Comparison of ENCODE assay signal across 7 mouse cellular contexts in genomic region chr5:146941939-146942338, GRCm38 (mm10). TPM values are rescaled to one million over a fixed set of nuclear protein-coding genes. Genes with fewer than 3 reads are reported as not detected.
DNase-seq lines count a peak whose midpoint lies in the region; ATAC-seq and TF ChIP-seq lines count a peak whose summit lies in the region.
"Not testable (repeated sequence)": the region's sequence is repeated elsewhere in the genome, so short reads cannot be mapped to it uniquely, and the experiment has no call there.

No protein-coding gene starts in this region.

- not testable (repeated sequence) for TF ChIP-seq POLR2A in brain, embryonic 14.5 days (IDR thresholded peaks at IDR 0.05; ENCODE audit: borderline replicate concordance, extremely low read depth, insufficient read depth, insufficient read length, poor library complexity, severe bottlenecking)

- H3K4me3 ChIP-seq in embryonic facial prominence, embryonic 11.5 days (ENCODE audit: low read depth, low read length); forebrain, postnatal 0 days (ENCODE audit: low read depth, low read length); hindbrain, embryonic 11.5 days (ENCODE audit: low read depth, low read length): not testable (repeated sequence)

- TF ChIP-seq CTCF in brain, embryonic 14.5 days (IDR thresholded peaks at IDR 0.05; ENCODE audit: borderline replicate concordance, extremely low read depth, insufficient read depth, insufficient read length); forebrain, postnatal 0 days (IDR thresholded peaks at IDR 0.05; ENCODE audit: low read depth): not testable (repeated sequence)

- ATAC-seq in embryonic facial prominence, embryonic 11.5 days (replicated peaks; ENCODE audit: insufficient number of reproducible peaks, low FRiP score, low TSS enrichment, low read depth); forebrain, postnatal 0 days; hindbrain, embryonic 11.5 days (ENCODE audit: low FRiP score): not testable (repeated sequence)
- ATAC-seq in inflammation-experienced regulatory T-cells, adult 6 months, result peak; percentile 25

- not testable (repeated sequence) for H3K27me3 ChIP-seq in embryonic facial prominence, embryonic 11.5 days (ENCODE audit: control insufficient read depth, insufficient read depth, low read length); forebrain, postnatal 0 days (ENCODE audit: insufficient read depth, low read length); hindbrain, embryonic 11.5 days (ENCODE audit: control insufficient read depth, insufficient read depth, low read length)

- not testable (repeated sequence) for H3K4me1 ChIP-seq in embryonic facial prominence, embryonic 11.5 days (ENCODE audit: control insufficient read depth, insufficient read depth, low read length); forebrain, postnatal 0 days (ENCODE audit: insufficient read depth); hindbrain, embryonic 11.5 days (replicated peaks; ENCODE audit: control insufficient read depth, insufficient read depth, low read length)

- H3K4me2 ChIP-seq in embryonic facial prominence, embryonic 11.5 days (ENCODE audit: low read depth, low read length); forebrain, postnatal 0 days (ENCODE audit: low read depth); hindbrain, embryonic 11.5 days (replicated peaks; ENCODE audit: low read depth, low read length): not testable (repeated sequence)

- 25% methylated on average over 2 of the region's 2 CpGs for WGBS in embryonic facial prominence, embryonic 11.5 days
- 73% methylated on average over 2 of the region's 2 CpGs for WGBS in forebrain, postnatal 0 days
- 44% methylated on average over 2 of the region's 2 CpGs for WGBS in hindbrain, embryonic 11.5 days

- H3K9me3 ChIP-seq in embryonic facial prominence, embryonic 11.5 days (replicated peaks; ENCODE audit: control insufficient read depth, low read length); forebrain, postnatal 0 days (ENCODE audit: low read length); hindbrain, embryonic 11.5 days (ENCODE audit: control insufficient read depth, low read length): not testable (repeated sequence)

- H3K9ac ChIP-seq in embryonic facial prominence, embryonic 11.5 days (replicated peaks; ENCODE audit: low read length); forebrain, postnatal 0 days; hindbrain, embryonic 11.5 days (ENCODE audit: low read depth, low read length): not testable (repeated sequence)

- not testable (repeated sequence) for H3K27ac ChIP-seq in embryonic facial prominence, embryonic 11.5 days (replicated peaks; ENCODE audit: low read depth, low read length); forebrain, postnatal 0 days (ENCODE audit: low read depth, low read length); hindbrain, embryonic 11.5 days (ENCODE audit: low read depth, low read length)

- H3K36me3 ChIP-seq in embryonic facial prominence, embryonic 11.5 days (replicated peaks; ENCODE audit: control insufficient read depth, insufficient read depth, low read depth, low read length); forebrain, postnatal 0 days (ENCODE audit: insufficient read depth); hindbrain, embryonic 11.5 days (ENCODE audit: control insufficient read depth, insufficient read depth, low read length): not testable (repeated sequence)

- DNase-seq in brain, embryonic 14.5 days (ENCODE audit: low read depth), result peak; percentile 37
- DNase-seq in embryonic facial prominence, embryonic 11.5 days (ENCODE audit: low spot score), result peak; percentile 30
- peak; percentile 51 for DNase-seq in forebrain, postnatal 0 days
- peak; percentile 48 for DNase-seq in hindbrain, embryonic 11.5 days (ENCODE audit: low spot score)
- DNase-seq in mesoderm, embryonic 11.5 days (ENCODE audit: low read depth, low spot score), result peak; percentile 75
- DNase-seq in neural tube, embryonic 10.5 days (ENCODE audit: extremely low spot score, low spot score), result peak; percentile 21

RNA-seq across cellular contexts. Expression of gene Gtf3a, which starts 6.5 kb away (rescaled TPM):
- polyA plus RNA-seq in brain, embryonic 14.5 days (2012; rRNA removed), result 79.6 and 88.5 TPM in 2 replicates
- polyA plus RNA-seq in embryonic facial prominence, embryonic 11.5 days (2014; fragmentation: Nextera tagmentation; extraction: Ambion mirVana), result 120 and 126 TPM in 2 replicates
- 67.6 and 101 TPM in 2 replicates for total RNA-seq in forebrain, postnatal 0 days (2014; rRNA removed)
- 123 and 138 TPM in 2 replicates for polyA plus RNA-seq in forebrain, postnatal 0 days (2015; fragmentation: Nextera tagmentation; extraction: Ambion mirVana)
- polyA plus RNA-seq in hindbrain, embryonic 11.5 days (2014; fragmentation: Nextera tagmentation; extraction: Ambion mirVana), result 106 TPM in 2 replicates
- 10 to 100 TPM; 13.5 to 44.2 (median 38.2) TPM for polyA plus RNA-seq in inflammation-experienced regulatory T-cells, adult 6 months (2017; shearing (Covaris generic))

RNA-seq across cellular contexts. Expression of gene Mtif3, which starts 21.7 kb away (rescaled TPM):
- polyA plus RNA-seq in brain, embryonic 14.5 days (2012; rRNA removed), result 15.5 and 16.6 TPM in 2 replicates
- polyA plus RNA-seq in embryonic facial prominence, embryonic 11.5 days (2014; fragmentation: Nextera tagmentation; extraction: Ambion mirVana), result 25.9 and 28.5 TPM in 2 replicates
- total RNA-seq in forebrain, postnatal 0 days (2014; rRNA removed), result 17.1 and 22.6 TPM in 2 replicates
- polyA plus RNA-seq in forebrain, postnatal 0 days (2015; fragmentation: Nextera tagmentation; extraction: Ambion mirVana), result 17.6 and 18.6 TPM in 2 replicates
- 26.1 and 27.0 TPM in 2 replicates for polyA plus RNA-seq in hindbrain, embryonic 11.5 days (2014; fragmentation: Nextera tagmentation; extraction: Ambion mirVana)
- 10 to 100 TPM; 44.4 to 59.1 (median 50.4) TPM for polyA plus RNA-seq in inflammation-experienced regulatory T-cells, adult 6 months (2017; shearing (Covaris generic))

Comparison
In these comparisons a context has a peak if more than half of its experiments do, and no peak if none do; other contexts are left out.
1. DNase-seq: peak in every context shown above with its lines; median percentile 75 in mesoderm, embryonic 11.5 days; 51 in forebrain, postnatal 0 days; 48 in hindbrain, embryonic 11.5 days; 37 in brain, embryonic 14.5 days; 30 in embryonic facial prominence, embryonic 11.5 days; 21 in neural tube, embryonic 10.5 days.